Mouse (Mus musculus): Measurements from ENCODE around the gene Gins3. TPM values are rescaled to one million over a fixed set of nuclear protein-coding genes. Genes with fewer than 3 reads are reported as not detected.

The Gins3 gene
- polyA plus RNA-seq (2014; fragmentation: Nextera tagmentation; extraction: Ambion mirVana) = 19.5 and 20.1 TPM in 2 replicates

GRCm38 (mm10) chr8:95633262-95634062 lies at the start of gene Gins3:
TSS of gene Gins3 (plus strand) at chr8:95633453.
- Histone ChIP-seq H3K27ac (ENCODE audit: low read depth, low read length) (0 out of 2 replicates have a peak within 1 kb of the TSS, but pooled peaks have one; percentile 1), H3K4me3 (ENCODE audit: low read depth, low read length) (peak within 1 kb of the TSS; percentile 93), H3K4me1 (ENCODE audit: control insufficient read depth, insufficient read depth, low read length) (peaks cover 3% of the 10 kb centered on the region; the same call in 1 of the 2 replicates), H3K4me2 (peak within 1 kb of the TSS; percentile 89), H3K9me3 (replicated peaks; ENCODE audit: control insufficient read depth, low read length) (no peaks in the 10 kb centered on the region), H3K36me3 (ENCODE audit: control insufficient read depth, insufficient read depth, low read length) (no peaks in the 10 kb centered on the region), H3K9ac (ENCODE audit: low read depth, low read length) (peak within 1 kb of the TSS; percentile 84), H3K27me3 (ENCODE audit: control insufficient read depth, insufficient read depth, low read length) (no peaks in the 10 kb centered on the region)
- peak; percentile 88 for ATAC-seq (replicated peaks; ENCODE audit: insufficient number of reproducible peaks, low FRiP score, low TSS enrichment)
- WGBS (ENCODE audit: insufficient replicate concordance) = 1% methylated on average over 52 of the region's 52 CpGs

- H3K9ac ChIP-seq (ENCODE audit: low read depth, low read length) = no peak overlapping the region
- H3K4me2 ChIP-seq = no peak overlapping the region
- H3K9me3 ChIP-seq (replicated peaks; ENCODE audit: control insufficient read depth, low read length) = 0 out of 2 replicates have a peak, but pooled peaks cover 2% of the 10 kb centered on the region
- H3K4me1 ChIP-seq (ENCODE audit: control insufficient read depth, insufficient read depth, low read length) = 0 out of 2 replicates have a peak, but pooled peaks cover 3% of the 10 kb centered on the region
- no peak for ATAC-seq (replicated peaks; ENCODE audit: insufficient number of reproducible peaks, low FRiP score, low TSS enrichment)
- 0 out of 2 replicates have a peak overlapping the region, but pooled peaks have one; percentile 36 for H3K27ac ChIP-seq (ENCODE audit: low read depth, low read length)
- H3K36me3 ChIP-seq (ENCODE audit: control insufficient read depth, insufficient read depth, low read length) = no peaks in the 10 kb centered on the region
- 52% methylated on average over 1 of the region's 1 CpGs for WGBS (ENCODE audit: insufficient replicate concordance)
- H3K4me3 ChIP-seq (ENCODE audit: low read depth, low read length) = no peak overlapping the region
- H3K27me3 ChIP-seq (ENCODE audit: control insufficient read depth, insufficient read depth, low read length) = no peaks in the 10 kb centered on the region
Observed at GRCm38 (mm10) chr8:95587339-95587738, 45.9 kb upstream of the Gins3 start.

- 0 out of 2 replicates have a peak, but pooled peaks cover 3% of the 10 kb centered on the region for H3K4me1 ChIP-seq (ENCODE audit: control insufficient read depth, insufficient read depth, low read length)
- no peak overlapping the region for H3K9ac ChIP-seq (ENCODE audit: low read depth, low read length)
- ATAC-seq (replicated peaks; ENCODE audit: insufficient number of reproducible peaks, low FRiP score, low TSS enrichment) = no peak
- no peak overlapping the region for H3K27ac ChIP-seq (ENCODE audit: low read depth, low read length)
- no peaks in the 10 kb centered on the region for H3K36me3 ChIP-seq (ENCODE audit: control insufficient read depth, insufficient read depth, low read length)
- no peak overlapping the region for H3K4me3 ChIP-seq (ENCODE audit: low read depth, low read length)
- 0 out of 2 replicates have a peak, but pooled peaks cover 2% of the 10 kb centered on the region for H3K9me3 ChIP-seq (replicated peaks; ENCODE audit: control insufficient read depth, low read length)
- H3K4me2 ChIP-seq = no peak overlapping the region
- no peaks in the 10 kb centered on the region for H3K27me3 ChIP-seq (ENCODE audit: control insufficient read depth, insufficient read depth, low read length)
- WGBS (ENCODE audit: insufficient replicate concordance) = 61% methylated on average over 10 of the region's 10 CpGs
Observed at GRCm38 (mm10) chr8:95589282-95589681, 44.0 kb upstream of the Gins3 start.

- Histone ChIP-seq H3K36me3 (ENCODE audit: control insufficient read depth, insufficient read depth, low read length) (no peaks in the 10 kb centered on the region), H3K9ac (ENCODE audit: low read depth, low read length) (no peak overlapping the region), H3K27me3 (ENCODE audit: control insufficient read depth, insufficient read depth, low read length) (no peaks in the 10 kb centered on the region), H3K4me1 (ENCODE audit: control insufficient read depth, insufficient read depth, low read length) (0 out of 2 replicates have a peak, but pooled peaks cover 5% of the 10 kb centered on the region), H3K4me3 (ENCODE audit: low read depth, low read length) (no peak overlapping the region), H3K9me3 (replicated peaks; ENCODE audit: control insufficient read depth, low read length) (0 out of 2 replicates have a peak, but pooled peaks cover 2% of the 10 kb centered on the region), H3K4me2 (no peak overlapping the region), H3K27ac (ENCODE audit: low read depth, low read length) (no peak overlapping the region)
- ATAC-seq (replicated peaks; ENCODE audit: insufficient number of reproducible peaks, low FRiP score, low TSS enrichment) = no peak
- WGBS (ENCODE audit: insufficient replicate concordance) = 61% methylated on average over 4 of the region's 4 CpGs
Observed at GRCm38 (mm10) chr8:95590539-95590938, 42.7 kb upstream of the Gins3 start.

- H3K4me1 ChIP-seq (ENCODE audit: control insufficient read depth, insufficient read depth, low read length) = 0 out of 2 replicates have a peak, but pooled peaks cover 5% of the 10 kb centered on the region
- H3K36me3 ChIP-seq (ENCODE audit: control insufficient read depth, insufficient read depth, low read length) = no peaks in the 10 kb centered on the region
- no peak overlapping the region for H3K9ac ChIP-seq (ENCODE audit: low read depth, low read length)
- peak overlapping the region; percentile 4; the same call in 1 of the 2 replicates for H3K4me2 ChIP-seq
- no peaks in the 10 kb centered on the region for H3K27me3 ChIP-seq (ENCODE audit: control insufficient read depth, insufficient read depth, low read length)
- H3K27ac ChIP-seq (ENCODE audit: low read depth, low read length) = peak overlapping the region; percentile 62
- no peaks in the 10 kb centered on the region for H3K9me3 ChIP-seq (replicated peaks; ENCODE audit: control insufficient read depth, low read length)
- 76% methylated on average over 12 of the region's 12 CpGs for WGBS (ENCODE audit: insufficient replicate concordance)
- 0 out of 2 replicates have a peak, but pooled peaks have one; percentile 35 for ATAC-seq (replicated peaks; ENCODE audit: insufficient number of reproducible peaks, low FRiP score, low TSS enrichment)
- no peak overlapping the region for H3K4me3 ChIP-seq (ENCODE audit: low read depth, low read length)
Observed at GRCm38 (mm10) chr8:95592131-95592780, 41.0 kb upstream of the Gins3 start.

GRCm38 (mm10) chr8:95593439-95594393 lies 39.5 kb upstream of the Gins3 start:
- Histone ChIP-seq H3K4me1 (ENCODE audit: control insufficient read depth, insufficient read depth, low read length) (0 out of 2 replicates have a peak, but pooled peaks cover 4% of the 10 kb centered on the region), H3K4me3 (ENCODE audit: low read depth, low read length) (no peak overlapping the region), H3K36me3 (ENCODE audit: control insufficient read depth, insufficient read depth, low read length) (no peaks in the 10 kb centered on the region), H3K4me2 (no peak overlapping the region), H3K9ac (ENCODE audit: low read depth, low read length) (no peak overlapping the region), H3K27me3 (ENCODE audit: control insufficient read depth, insufficient read depth, low read length) (no peaks in the 10 kb centered on the region), H3K27ac (ENCODE audit: low read depth, low read length) (no peak overlapping the region), H3K9me3 (replicated peaks; ENCODE audit: control insufficient read depth, low read length) (no peaks in the 10 kb centered on the region)
- 88% methylated on average over 7 of the region's 7 CpGs for WGBS (ENCODE audit: insufficient replicate concordance)
- ATAC-seq (replicated peaks; ENCODE audit: insufficient number of reproducible peaks, low FRiP score, low TSS enrichment) = no peak

- H3K4me1 ChIP-seq (ENCODE audit: control insufficient read depth, insufficient read depth, low read length) = 0 out of 2 replicates have a peak, but pooled peaks cover 4% of the 10 kb centered on the region
- no peaks in the 10 kb centered on the region for H3K9me3 ChIP-seq (replicated peaks; ENCODE audit: control insufficient read depth, low read length)
- H3K9ac ChIP-seq (ENCODE audit: low read depth, low read length) = no peak overlapping the region
- H3K27me3 ChIP-seq (ENCODE audit: control insufficient read depth, insufficient read depth, low read length) = no peaks in the 10 kb centered on the region
- H3K36me3 ChIP-seq (ENCODE audit: control insufficient read depth, insufficient read depth, low read length) = no peaks in the 10 kb centered on the region
- H3K27ac ChIP-seq (ENCODE audit: low read depth, low read length) = no peak overlapping the region
- 79% methylated on average over 14 of the region's 14 CpGs for WGBS (ENCODE audit: insufficient replicate concordance)
- ATAC-seq (replicated peaks; ENCODE audit: insufficient number of reproducible peaks, low FRiP score, low TSS enrichment) = no peak
- H3K4me2 ChIP-seq = no peak overlapping the region
- no peak overlapping the region for H3K4me3 ChIP-seq (ENCODE audit: low read depth, low read length)
Observed at GRCm38 (mm10) chr8:95595131-95595530, 38.1 kb upstream of the Gins3 start.
